Mouse (Mus musculus): ENCODE data around the gene Tanc2. TPM values are rescaled to one million over a fixed set of nuclear protein-coding genes. Genes with fewer than 3 reads are reported as not detected.

Tanc2 gene
- total and polyA plus RNA-seq, 3 experiments = 0.04 to 0.18 TPM; not detected in 1

DNA sequence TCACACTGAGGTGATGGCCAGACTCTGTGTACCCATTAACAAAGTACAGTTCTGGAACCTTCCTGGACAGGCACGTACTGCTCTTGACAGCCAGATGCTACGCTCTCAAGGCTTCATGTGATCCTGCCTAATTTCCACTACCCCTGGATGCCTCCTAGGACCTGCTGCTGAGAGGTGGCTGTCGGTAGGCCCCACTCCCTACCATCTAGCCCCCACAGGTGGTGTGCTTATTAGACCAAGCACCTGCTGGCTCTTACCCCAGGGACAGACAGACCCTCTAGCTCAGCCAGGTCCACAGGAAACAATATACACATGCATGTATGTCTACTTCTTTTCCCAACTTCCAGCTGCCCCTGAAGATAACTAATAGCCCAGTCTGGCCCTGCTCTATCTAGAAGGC is 347.2 kb downstream of the Tanc2 start:
- Histone ChIP-seq H3K4me1 (ENCODE audit: control insufficient read depth in 1 of 2, insufficient read depth in 2 of 2, low read length in 2 of 2) (no peaks in the 10 kb centered on the region), H3K9me3 (replicated peaks; ENCODE audit: insufficient read depth, low read length) (no peaks in the 10 kb centered on the region), H3K36me3 (ENCODE audit: control insufficient read depth in 1 of 2, insufficient read depth in 2 of 2, low read length in 2 of 2) (no peaks in the 10 kb centered on the region), H3K79me2 (ENCODE audit: control insufficient read depth, insufficient read depth, low read length, poor library complexity) (no peaks in the 10 kb centered on the region), H3K9ac (ENCODE audit: control insufficient read depth, low read depth, low read length, poor library complexity, severe bottlenecking) (no peak overlapping the region), H3K27me3 (ENCODE audit: control insufficient read depth in 1 of 2, insufficient read depth in 2 of 2, low read length in 2 of 2) (no peaks in the 10 kb centered on the region), H3K27ac (ENCODE audit: control insufficient read depth, low read depth, low read length) (no peak overlapping the region), H3K4me3 (ENCODE audit: control insufficient read depth in 1 of 2, insufficient read depth in 1 of 2, low read depth in 2 of 2, low read length in 2 of 2) (no peak overlapping the region)
- DNase-seq (ENCODE audit: low read depth, low spot score) = no peak
- TF ChIP-seq CHD1 (IDR thresholded peaks at IDR 0.05; ENCODE audit: low read depth, low read length) (no peak), NRF1 (IDR thresholded peaks at IDR 0.05; ENCODE audit: insufficient read depth, low read depth, low read length, poor library complexity, severe bottlenecking) (no peak), NELFE (IDR thresholded peaks at IDR 0.05; ENCODE audit: low read depth, low read length) (no peak), MEF2A (IDR thresholded peaks at IDR 0.05; ENCODE audit: extremely low read depth, insufficient replicate concordance, low read depth, low read length, poor library complexity, severe bottlenecking) (no peak), POLR2AphosphoS5 (IDR thresholded peaks at IDR 0.05; ENCODE audit: borderline replicate concordance, low read depth, low read length) (no peak), KAT2A (conservative IDR thresholded peaks at IDR 0.05; ENCODE audit: low read depth, low read length) (no peak), ZNF384 (IDR thresholded peaks at IDR 0.05; ENCODE audit: low read depth, low read length) (no peak), GATA1 (IDR thresholded peaks at IDR 0.05; ENCODE audit: low read depth, low read length) (no peak)

DNA sequence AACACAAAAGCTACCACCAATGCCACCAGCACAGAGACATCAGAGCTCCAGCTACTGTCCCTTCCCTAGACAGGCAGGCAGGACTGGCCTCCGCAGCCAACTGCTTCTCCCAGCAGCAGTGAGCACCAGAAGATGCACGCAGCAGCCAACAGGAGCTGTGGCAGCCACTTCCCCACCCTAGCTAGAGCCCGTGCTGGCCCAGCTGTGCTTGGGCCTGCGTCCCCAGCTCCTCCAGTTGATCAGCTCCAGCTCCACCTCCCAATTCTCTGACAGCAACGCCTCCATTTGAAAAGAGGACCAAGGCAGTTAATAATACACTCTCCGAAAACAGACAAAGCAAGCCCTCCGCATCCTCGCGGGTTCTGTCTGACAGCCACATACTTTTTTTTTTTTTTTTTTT is 349.0 kb downstream of the Tanc2 start:
- Histone ChIP-seq H3K4me3 (ENCODE audit: control insufficient read depth in 1 of 2, insufficient read depth in 1 of 2, low read depth in 2 of 2, low read length in 2 of 2) (no peak overlapping the region), H3K36me3 (ENCODE audit: control insufficient read depth in 1 of 2, insufficient read depth in 2 of 2, low read length in 2 of 2) (no peaks in the 10 kb centered on the region), H3K27me3 (ENCODE audit: control insufficient read depth in 1 of 2, insufficient read depth in 2 of 2, low read length in 2 of 2) (no peaks in the 10 kb centered on the region), H3K4me1 (ENCODE audit: control insufficient read depth in 1 of 2, insufficient read depth in 2 of 2, low read length in 2 of 2) (peaks cover 0 to 6% of the 10 kb centered on the region in 2 experiments; a peak in 2 of 4 replicates), H3K9ac (ENCODE audit: control insufficient read depth, low read depth, low read length, poor library complexity, severe bottlenecking) (no peak overlapping the region), H3K9me3 (replicated peaks; ENCODE audit: insufficient read depth, low read length) (no peaks in the 10 kb centered on the region), H3K27ac (ENCODE audit: control insufficient read depth, low read depth, low read length) (no peak overlapping the region), H3K79me2 (ENCODE audit: control insufficient read depth, insufficient read depth, low read length, poor library complexity) (no peaks in the 10 kb centered on the region; the same call in 1 of the 2 replicates)
- no peak for DNase-seq (ENCODE audit: low read depth, low spot score)
- TF ChIP-seq POLR2AphosphoS2 (IDR thresholded peaks at IDR 0.05; ENCODE audit: low read length) (no peak), ZMIZ1 (IDR thresholded peaks at IDR 0.05; ENCODE audit: low read depth, low read length) (no peak), MYC (IDR thresholded peaks at IDR 0.05; ENCODE audit: low read depth, low read length) (no peak), NRF1 (IDR thresholded peaks at IDR 0.05; ENCODE audit: insufficient read depth, low read depth, low read length, poor library complexity, severe bottlenecking) (no peak), MAFK (IDR thresholded peaks at IDR 0.05; ENCODE audit: borderline replicate concordance, low read depth, low read length) (no peak), POLR2AphosphoS5 (IDR thresholded peaks at IDR 0.05; ENCODE audit: borderline replicate concordance, low read depth, low read length) (no peak), ZC3H11A (IDR thresholded peaks at IDR 0.05; ENCODE audit: low read depth, low read length) (no peak), MAX (IDR thresholded peaks at IDR 0.05; ENCODE audit: low read length) (no peak), TBP (IDR thresholded peaks at IDR 0.05; ENCODE audit: low read depth, low read length) (no peak), GATA1 (IDR thresholded peaks at IDR 0.05; ENCODE audit: low read depth, low read length) (no peak), NELFE (IDR thresholded peaks at IDR 0.05; ENCODE audit: low read depth, low read length) (no peak), E2F4 (IDR thresholded peaks at IDR 0.05; ENCODE audit: borderline replicate concordance, low read depth, low read length) (no peak), POLR2A (IDR thresholded peaks at IDR 0.05; ENCODE audit: control insufficient read depth in 1 of 2, insufficient read depth in 1 of 2, low read depth in 1 of 2, low read length in 2 of 2, poor library complexity in 1 of 2) (no peak), MAZ (IDR thresholded peaks at IDR 0.05; ENCODE audit: low read depth, low read length) (no peak), CTCF (IDR thresholded peaks at IDR 0.05 in 2 of 3, conservative IDR thresholded peaks at IDR 0.05 in 1 of 3; ENCODE audit: control insufficient read depth in 1 of 3, insufficient read depth in 1 of 3, low read depth in 2 of 3, low read length in 3 of 3, poor library complexity in 1 of 3, severe bottlenecking in 1 of 3) (no peak), ETS1 (IDR thresholded peaks at IDR 0.05; ENCODE audit: low read depth, low read length) (no peak), KAT2A (conservative IDR thresholded peaks at IDR 0.05; ENCODE audit: low read depth, low read length) (no peak), SMC3 (IDR thresholded peaks at IDR 0.05; ENCODE audit: low read depth, low read length) (no peak), TCF12 (IDR thresholded peaks at IDR 0.05; ENCODE audit: low read depth, low read length) (no peak), ELF1 (IDR thresholded peaks at IDR 0.05; ENCODE audit: low read depth, low read length) (no peak)

All from MEL (cell line).